Mouse (Mus musculus): Measurements from ENCODE around the gene Plk3.

Gene Plk3

DNA sequence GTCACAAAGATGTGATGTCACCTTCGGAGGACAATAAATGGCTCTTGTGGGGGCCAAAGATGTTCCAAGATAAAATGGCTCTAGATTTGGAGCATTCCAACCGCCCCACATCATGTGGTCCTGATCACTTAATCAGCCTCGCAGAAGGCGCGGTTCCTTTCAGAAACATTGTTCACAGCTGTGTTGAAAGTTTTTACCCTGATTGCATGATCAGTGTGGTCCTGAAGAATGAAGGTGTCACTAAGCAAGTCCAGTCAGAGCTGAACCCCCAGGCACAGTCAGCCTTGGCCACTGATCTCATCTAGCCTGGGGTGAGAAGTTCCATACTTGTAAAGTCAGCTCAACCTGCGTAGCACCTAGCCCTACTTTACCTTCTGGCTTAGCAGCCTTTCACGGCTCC is 15.8 kb downstream of the Plk3 start:
- DNase-seq, result no peak

DNA sequence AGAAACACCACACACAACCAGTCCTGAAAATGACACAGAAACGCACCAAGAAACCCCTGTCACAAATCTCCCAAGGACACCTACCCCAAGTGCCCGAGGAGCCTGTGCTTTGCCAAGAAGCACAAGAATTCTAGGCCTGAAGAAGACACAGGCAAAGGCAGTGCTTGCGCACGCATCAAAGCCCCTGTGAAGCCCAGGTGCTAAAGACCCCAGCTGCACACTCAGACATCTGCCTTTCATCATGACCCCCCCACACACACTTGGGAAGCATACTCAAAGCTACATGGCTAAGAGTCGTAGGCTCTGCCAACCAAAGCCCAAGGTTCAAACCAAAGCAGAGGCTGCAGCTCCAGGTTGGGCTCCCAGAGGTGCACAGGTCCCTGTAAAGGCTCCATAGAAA is 18.2 kb downstream of the Plk3 start:
- DNase-seq, result no peak

DNA sequence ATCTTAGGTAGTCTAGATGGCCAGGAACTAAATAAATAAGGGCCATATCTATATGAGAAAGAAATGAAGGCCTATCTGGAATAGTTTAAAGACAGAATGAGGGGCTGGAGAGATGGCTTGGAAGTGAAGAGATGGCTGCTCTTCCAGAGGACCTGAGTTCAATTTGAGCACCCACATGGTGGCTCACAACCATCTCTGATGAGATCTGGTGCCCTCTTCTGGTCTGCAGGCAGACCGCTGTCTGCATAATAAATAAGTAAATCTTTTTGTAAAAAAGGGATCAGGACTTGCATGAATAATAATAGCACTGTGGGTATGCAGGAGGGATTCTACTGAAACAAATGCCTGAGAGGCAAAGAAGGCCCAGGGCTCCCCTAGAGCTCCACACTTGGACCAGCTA is 20.5 kb downstream of the Plk3 start:
- no peak for DNase-seq

DNA sequence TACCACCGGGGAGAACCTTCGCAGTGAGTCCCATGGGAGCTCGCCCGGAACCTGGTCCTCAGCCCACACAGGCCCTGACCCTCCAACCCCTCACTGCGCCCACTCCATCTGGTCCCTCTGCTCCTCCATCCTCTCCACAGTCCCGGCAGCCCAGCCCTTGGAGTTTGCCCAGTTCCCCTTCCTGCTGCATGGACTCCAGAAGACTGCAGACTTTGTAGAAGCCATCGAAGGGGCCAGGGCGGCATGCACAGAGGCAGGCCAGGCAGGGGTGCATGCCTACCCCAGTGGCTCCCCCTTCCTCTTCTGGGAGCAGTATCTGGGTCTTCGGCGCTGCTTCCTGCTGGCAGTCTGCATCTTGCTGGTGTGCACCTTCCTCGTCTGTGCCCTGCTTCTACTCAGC is 22.8 kb downstream of the Plk3 start:
- no peak for DNase-seq

DNA sequence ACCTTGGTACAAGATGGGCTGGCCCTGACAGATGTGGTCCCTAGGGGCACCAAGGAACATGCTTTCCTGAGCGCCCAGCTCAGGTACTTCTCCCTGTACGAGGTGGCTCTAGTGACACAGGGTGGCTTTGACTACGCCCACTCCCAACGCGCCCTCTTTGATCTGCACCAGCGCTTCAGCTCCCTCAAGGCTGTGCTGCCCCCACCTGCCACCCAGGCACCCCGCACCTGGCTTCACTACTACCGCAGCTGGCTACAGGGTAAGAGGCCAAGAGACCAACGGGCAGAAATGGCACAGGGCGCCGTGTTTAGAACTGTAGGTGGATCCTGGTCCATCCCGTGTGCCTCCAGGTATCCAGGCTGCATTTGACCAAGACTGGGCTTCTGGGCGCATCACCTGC is 23.5 kb downstream of the Plk3 start:
- DNase-seq, result no peak

DNA sequence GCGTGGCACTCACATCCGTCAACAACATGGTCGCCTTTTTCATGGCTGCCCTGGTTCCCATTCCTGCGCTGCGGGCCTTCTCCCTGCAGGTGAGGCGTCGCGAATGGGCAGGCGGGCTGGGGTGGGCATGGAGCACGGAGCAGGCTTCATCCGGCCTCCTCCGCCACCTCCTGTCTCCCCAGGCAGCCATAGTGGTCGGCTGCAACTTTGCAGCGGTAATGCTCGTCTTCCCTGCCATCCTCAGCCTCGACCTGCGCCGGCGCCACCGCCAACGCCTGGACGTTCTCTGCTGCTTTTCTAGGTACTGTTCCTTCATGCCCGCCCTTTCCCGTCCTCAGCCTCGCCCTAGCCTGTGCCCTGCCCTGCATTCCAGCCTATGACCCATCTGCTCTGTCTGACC is 24.4 kb downstream of the Plk3 start:
- DNase-seq, result no peak

DNA sequence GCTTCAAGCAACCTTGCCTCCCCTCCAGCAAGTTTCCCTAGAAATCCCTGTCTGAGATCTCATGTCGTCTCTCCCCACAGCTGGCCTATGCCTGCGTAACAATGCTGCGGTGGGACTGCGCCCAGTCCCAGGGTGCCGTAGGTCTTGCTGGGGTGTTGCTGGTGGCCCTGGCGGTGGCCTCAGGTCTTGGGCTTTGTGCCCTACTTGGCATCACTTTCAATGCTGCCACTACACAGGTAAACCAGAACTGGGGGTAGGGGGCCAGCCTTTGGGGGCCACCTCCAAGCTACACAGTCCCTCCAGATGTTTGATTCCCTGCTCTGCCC is 25.3 kb downstream of the Plk3 start:
- DNase-seq, result no peak

DNA sequence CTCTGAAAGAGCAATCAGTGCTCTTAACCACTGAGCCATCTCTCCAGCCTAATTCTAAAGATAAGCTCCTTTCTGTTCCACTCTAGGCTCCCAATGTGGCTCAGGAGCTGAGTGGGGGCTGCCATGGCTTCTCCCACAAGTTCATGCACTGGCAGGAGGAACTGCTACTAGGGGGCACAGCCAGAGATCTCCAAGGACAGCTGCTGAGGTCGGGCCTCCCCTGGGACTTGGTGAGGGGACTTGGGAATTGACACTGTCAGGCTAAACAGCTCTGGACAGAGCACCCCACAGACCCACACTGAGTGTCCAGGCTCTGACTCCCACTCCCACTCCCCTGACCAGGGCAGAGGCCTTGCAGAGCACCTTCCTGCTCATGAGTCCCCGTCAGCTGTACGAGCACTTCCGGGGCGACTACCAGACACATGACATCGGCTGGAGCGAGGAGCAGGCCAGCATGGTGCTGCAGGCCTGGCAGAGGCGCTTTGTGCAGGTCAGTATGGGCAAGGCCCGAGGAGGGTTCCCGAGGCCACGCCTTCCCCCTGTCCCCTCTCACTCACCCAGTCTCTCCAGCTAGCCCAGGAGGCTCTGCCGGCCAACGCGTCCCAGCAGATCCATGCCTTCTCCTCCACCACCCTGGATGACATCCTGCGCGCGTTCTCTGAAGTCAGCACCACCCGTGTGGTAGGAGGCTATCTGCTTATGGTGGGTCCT is 25.8 kb downstream of the Plk3 start:
- no peak for DNase-seq

DNA sequence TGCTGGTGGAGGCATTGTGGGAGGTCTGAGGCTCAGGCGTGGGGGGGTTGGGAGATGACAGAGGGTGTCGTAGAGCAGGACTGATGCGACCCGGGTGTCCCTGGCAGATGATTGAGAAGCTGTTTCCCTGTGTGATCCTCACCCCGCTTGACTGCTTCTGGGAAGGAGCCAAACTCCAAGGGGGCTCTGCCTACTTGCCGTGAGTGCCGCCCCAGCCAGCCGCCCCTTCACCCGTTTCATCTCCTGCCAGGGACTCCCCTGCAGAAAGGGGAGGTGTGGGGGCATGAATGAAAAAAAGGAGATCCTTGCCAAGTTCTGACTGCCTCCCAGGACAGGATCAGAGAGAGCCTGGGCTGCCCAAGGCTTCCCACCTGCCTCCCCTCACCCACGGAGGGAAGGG is 28.6 kb downstream of the Plk3 start:
- DNase-seq, result peak; percentile 52

DNA sequence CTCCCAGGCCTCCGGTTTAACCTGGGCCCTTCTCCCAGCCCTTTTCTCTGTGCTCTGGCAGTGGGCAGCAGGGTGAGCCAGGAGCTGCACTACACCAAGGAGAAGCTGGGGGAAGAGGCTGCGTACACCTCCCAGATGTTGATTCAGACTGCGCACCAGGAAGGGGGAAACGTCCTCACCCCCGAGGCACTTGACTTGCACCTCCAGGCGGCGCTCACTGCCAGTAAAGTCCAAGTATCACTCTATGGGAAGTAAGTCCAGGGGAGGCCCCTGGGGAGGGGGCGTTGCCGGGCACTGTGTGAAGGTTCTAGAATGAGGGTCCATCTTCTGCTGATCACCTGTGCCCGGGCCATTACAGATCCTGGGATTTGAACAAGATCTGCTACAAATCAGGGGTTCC is 29.1 kb downstream of the Plk3 start:
- DNase-seq, result no peak

DNA sequence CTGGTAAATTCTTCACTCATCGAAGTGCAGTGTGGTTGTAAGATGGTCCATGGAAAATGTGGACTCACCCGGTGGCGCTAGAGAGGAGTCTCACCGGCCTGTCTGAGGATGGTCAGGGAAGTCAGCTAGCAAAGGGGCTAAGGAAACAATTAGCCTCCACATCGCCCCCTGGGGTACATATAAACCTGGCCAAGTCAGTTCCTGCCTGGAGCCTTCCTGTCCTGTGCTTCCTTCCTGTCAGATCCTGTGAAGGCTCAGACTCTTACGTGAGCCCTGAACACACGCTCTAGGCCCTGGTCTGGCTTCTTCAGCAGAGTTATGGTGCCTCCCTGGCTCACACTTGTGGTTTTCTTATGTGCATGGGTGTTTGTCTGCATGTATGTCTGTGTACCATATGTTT is 32.5 kb downstream of the Plk3 start:
- peak; percentile 75 for DNase-seq

DNA sequence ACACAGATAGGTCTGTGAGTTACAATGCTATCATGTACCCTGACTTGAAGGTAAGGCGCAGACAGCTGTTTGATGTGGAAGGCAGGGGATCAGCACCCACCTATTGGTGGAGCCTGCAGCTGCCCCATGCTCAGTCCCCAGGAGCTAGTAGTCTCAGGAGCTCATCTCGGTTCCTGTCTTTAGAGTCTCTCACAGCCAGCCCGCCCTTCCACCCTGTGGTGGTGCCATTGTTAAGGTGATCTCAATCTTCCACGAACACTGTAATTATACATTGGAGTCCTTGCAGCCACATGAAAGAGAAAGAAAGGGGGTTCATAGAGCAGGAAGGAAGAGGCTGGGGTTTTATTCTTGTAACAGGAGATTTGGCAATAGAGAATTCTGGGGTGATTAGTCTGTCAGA is 33.7 kb downstream of the Plk3 start:
- DNase-seq, result no peak

DNA sequence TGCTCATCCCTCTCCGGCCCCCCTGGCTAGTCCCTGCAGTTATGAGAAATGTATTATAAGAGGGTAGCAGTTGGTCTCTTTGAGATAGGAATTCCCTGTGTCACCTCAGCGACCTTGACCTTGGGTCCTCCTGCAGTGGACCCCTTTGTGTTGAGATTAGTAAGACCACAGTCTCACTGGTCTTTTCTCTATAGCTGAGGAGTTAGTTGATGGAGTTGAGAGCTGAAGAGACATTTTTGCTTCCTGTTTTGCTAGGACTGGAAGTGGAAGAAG is 35.1 kb downstream of the Plk3 start:
- no peak for DNase-seq

DNA sequence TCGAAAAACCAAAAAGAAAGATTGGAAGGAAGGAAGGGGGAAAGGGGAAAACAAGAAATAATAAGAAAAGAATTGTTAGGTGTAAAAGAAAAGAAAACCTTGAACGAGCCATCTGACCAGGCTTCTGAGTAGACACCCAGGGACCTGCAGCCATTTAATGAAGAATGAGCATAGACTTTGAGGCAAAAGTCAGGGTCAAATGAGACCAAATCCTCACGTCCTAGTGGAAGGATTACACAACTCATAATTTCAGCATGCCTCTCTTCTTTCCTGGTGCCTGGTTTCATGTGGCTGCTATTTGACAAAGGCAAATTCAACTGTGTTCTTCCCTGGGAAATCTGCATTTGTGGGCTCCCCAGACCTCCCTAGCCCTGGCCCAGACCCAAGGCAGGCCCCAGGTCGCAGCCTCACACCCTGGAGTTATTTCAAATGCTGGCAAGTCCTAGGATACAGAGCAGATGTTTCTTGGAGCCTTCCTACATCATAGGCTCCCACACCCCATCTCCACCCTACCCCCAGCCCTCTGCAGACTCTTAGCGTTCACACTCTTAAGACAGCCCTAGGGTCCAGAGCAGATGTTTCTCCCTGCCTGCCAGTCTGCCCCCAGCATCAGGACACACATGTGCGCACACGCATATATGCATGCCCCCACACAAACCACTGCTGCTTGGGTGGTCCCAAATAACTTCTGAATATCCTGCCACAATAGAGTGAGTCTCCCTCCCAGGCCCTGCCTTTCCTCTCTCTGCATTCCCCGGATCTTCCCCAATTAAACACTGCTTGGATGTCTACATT is 35.6 kb downstream of the Plk3 start:
- DNase-seq, result peak; percentile 55

DNA sequence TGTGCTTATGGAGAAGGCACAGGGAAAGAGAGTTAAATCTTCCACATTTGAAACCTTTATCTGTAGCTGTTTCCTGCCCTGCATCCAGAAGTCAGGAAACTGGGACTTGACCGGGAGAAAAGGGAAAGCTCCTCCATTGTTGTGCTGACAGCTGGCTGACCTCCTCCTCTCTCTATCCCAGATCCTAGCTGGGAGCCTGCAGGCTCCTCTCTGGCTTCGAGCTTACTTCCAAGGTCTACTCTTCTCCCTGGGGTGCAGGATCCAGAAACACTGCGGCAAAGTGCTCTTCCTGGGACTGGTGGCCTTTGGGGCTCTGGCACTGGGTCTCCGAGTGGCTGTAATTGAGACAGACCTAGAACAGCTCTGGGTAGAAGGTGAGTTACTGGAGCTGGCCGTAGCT is 37.1 kb downstream of the Plk3 start:
- DNase-seq, result no peak

DNA sequence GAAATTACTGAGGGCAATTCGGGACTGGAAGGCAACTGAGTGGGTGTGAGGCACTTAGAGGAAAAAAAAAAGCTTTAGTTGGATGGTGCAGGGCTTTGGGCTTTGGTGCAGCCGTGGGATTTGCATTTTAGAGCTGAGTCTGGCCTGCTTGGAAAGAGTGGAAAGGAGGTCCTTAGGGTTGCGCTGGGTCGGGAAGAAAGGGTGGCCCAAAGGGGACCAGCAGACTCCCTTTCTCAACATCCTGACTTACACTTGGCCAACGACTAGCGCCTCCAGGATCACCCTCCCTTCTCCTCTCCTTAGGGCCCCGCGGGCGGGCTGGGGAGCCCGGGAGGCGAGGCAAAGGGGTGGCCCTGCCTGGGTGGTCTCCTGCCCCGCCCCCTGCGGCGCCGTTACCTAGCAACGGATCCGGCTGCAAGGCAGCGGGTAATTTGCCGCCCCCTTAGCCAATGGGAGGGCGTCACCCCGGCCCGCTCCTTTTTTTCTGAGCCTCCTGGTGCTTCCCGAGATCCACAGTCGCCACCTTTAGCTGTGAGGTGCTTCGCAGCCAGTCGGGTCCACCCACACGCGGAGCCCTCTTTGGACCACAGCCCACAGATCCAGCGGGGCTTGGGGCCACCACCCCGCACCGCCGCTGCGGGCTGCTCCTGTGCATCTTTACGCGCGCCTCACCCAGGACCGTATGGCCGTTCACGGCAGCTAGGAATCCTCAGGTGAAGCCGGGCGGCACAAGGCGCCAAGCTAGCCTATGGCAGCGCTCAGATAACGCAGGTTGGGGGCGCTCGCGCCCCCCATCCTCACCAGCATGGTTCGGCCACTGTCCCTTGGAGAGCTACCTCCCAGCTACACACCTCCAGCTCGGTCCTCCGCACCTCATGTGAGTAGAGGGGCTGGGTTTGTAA is 38.0 kb downstream of the Plk3 start, which contains the start of gene Ptch2:
TSS of gene Ptch2 (plus strand) at position 525 of the 902 bp plus-strand sequence.
- peak; percentile 95 for DNase-seq

DNA sequence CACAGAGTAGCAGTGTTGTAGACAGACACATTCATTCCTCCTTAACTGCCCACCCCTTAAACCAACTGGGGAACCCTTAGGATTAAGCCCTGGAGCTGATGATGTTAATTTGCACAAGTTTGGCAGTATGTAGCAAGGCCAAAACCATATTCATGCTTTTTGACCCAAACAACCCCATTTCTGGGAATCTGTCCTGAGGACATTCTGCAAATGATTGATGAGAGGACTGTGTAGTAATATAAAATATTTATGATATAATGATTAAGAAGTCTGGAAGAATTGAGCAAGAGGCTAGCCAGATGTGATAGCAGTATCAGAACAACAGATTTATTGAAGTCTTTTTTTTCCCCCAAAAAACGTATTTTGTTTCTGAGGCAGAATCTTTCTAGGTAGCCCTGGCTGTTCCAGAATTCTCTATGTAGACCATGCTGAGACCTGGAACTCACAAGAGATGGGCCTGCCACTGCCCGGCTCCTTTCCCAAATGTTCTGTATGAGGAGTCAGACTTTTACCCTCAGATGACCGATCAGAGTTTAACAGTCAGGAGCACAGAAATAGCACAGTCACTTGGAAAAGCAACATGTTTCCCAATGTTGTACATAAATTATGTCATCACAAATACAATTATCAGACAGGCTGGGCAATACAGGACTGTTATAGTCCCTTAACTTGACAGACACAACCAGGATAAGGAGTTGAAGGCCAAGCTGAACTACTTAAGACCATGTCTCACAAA is 39.0 kb downstream of the Plk3 start:
- DNase-seq, result no peak

DNA sequence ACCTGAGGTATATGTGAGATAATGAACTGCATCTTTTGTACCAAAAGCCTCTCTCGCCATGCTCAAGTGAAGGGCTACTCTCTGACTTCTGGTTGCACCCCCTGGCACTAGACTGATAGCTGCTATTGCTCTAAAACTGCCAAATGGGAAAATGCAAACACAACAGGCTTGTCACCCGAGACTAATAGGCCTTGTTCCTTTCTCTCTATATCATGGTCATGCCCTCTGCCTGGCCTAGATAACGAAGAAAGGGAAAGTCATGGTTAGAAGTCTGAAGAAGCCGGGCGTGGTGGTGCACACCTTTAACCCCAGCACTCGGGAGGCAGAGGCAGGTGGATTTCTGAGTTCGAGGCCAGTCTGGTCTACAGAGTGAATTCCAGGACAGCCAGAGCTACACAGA is 43.2 kb downstream of the Plk3 start:
- no peak for DNase-seq

DNA sequence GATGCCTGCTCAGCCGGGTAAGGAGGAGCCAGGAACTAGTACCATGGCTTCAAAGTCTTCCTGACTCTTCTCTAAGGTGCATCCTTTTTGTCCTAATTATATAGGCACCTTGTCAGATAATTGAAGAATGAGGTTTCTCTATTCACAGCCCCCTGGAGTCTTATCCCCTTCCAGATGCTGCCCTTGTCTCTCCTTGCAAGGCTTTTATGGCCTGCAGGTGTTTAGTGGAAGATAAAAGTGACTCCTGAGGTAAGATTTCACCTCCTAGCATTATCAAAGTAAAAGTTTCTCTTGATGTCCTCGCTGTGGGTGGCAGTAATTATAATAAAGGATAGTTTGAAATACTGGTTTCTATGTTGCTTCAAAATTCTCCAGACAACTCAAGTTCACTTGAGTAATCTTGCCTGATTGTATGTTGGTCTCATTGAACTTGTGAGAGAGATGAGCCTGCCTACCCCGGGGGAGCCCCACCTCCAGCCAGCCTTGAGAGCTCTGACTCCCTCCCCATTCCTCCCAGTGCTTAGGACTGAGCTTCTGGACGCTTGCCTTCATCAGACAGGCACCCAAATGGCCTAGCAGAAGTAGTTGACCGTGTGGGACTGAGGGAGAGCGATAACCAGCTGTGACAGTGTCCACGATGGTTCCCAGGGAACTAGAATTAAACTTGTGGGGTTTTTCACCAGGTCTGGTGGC is 45.7 kb downstream of the Plk3 start:
- DNase-seq, result no peak

Measured in kidney, postnatal 10 days (tissue).